Mouse (Mus musculus): Measurements from ENCODE around the gene Polr1b. TPM values are rescaled to one million over a fixed set of nuclear protein-coding genes. Genes with fewer than 3 reads are reported as not detected.

Gene Polr1b
- polyA plus RNA-seq (2012; rRNA removed; ENCODE audit: low replicate concordance) = 7.0 and 13.4 TPM in 2 replicates

DNA sequence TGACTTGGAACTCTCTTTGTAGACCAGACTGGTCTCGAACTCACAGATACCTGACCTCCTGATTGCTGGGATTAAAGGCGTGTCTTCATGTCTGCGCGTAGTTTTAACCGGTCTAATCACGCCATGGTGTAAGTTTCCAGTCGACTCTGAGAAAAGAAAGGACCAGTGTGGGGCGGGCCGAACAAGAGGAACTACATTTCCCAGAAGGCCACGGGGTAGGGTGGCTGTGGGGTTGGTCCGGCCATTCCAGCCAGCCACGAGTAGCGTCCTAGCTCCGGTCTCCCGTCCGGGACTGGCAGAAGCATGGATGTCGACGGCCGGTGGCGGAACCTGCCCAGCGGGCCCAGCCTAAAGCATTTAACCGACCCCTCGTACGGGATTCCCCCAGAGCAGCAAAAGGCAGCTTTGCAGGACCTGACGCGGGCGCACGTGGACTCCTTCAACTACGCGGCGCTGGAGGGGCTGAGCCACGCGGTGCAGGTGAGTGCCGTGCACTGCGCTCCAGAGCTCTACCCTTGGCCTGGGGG, at the start of gene Polr1b:
TSS of gene Polr1b (plus strand) at position 212 of the 527 bp plus-strand sequence.

GRCm38 (mm10) chr2:129065437-129066282, 35.1 kb upstream of the Polr1b start, which contains the start of gene Ttl:
Gene Ttl, plus strand, starts transcription at chr2:129065942.

DNA sequence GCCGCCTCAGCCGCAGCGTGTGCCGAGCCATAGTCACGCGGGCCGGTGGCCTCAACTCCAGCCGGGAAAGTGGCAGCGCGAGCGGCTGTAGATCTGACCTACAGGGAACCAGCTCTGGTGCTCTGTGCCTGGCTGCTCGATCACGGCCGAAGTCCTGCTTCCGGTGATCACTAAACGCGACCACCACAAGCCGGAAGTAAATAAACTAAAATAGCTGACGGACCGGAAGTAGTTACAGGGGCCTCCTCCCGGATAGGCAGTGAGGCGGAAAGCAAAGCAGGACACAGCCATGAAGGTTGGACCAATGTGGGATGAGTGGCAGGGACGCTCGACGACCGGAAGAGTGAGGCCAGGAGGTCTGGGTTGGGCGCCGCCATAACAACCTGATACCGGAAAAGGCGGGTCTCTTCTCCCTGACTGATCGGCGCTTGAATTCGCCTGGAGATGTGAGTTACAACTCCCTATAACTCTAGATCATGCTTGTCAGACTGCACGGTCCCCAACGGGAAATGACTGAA, 28.7 kb downstream of the Polr1b start, which contains the start of gene Chchd5:
TSS of gene Chchd5 (plus strand) at position 289 of the 518 bp plus-strand sequence.

Other genes with a start within 250 kb of the Polr1b start
- gene Fbln7, start 238.0 kb upstream of the Polr1b start, polyA plus RNA-seq (2012; rRNA removed; ENCODE audit: low replicate concordance) = 3.4 and 4.3 TPM in 2 replicates
- gene Zc3h8, start 156.9 kb upstream of the Polr1b start, polyA plus RNA-seq (2012; rRNA removed; ENCODE audit: low replicate concordance) = 0.18 and 0.53 TPM in 2 replicates
- gene Zc3h6, start 133.6 kb upstream of the Polr1b start, polyA plus RNA-seq (2012; rRNA removed; ENCODE audit: low replicate concordance) = 0.39 and 1.6 TPM in 2 replicates
- 2.2 and 2.5 TPM in 2 replicates for gene Gm10762, start 133.3 kb upstream of the Polr1b start, polyA plus RNA-seq (2012; rRNA removed; ENCODE audit: low replicate concordance)
- gene Vinac1, start 52.8 kb upstream of the Polr1b start, polyA plus RNA-seq (2012; rRNA removed; ENCODE audit: low replicate concordance) = 0.07 TPM in 1 of 2 replicates, not detected in the other
- gene Ttl, start 35.1 kb upstream of the Polr1b start, polyA plus RNA-seq (2012; rRNA removed; ENCODE audit: low replicate concordance) = 1.00 and 2.2 TPM in 2 replicates
- 26.5 and 58.9 TPM in 2 replicates for gene Chchd5, start 28.7 kb downstream of the Polr1b start, polyA plus RNA-seq (2012; rRNA removed; ENCODE audit: low replicate concordance)
- 5.7 and 6.9 TPM in 2 replicates for gene Slc20a1, start 97.8 kb downstream of the Polr1b start, polyA plus RNA-seq (2012; rRNA removed; ENCODE audit: low replicate concordance)
- 0.55 and 0.68 TPM in 2 replicates for gene Ckap2l, start 196.2 kb downstream of the Polr1b start, polyA plus RNA-seq (2012; rRNA removed; ENCODE audit: low replicate concordance)
- 0.15 TPM in 1 of 2 replicates, not detected in the other for gene Il1a, start 209.0 kb downstream of the Polr1b start, polyA plus RNA-seq (2012; rRNA removed; ENCODE audit: low replicate concordance)

Measured in duodenum, adult 2 months (tissue).